Mouse (Mus musculus): ENCODE measurements around the gene Cryaa.
"Not testable (repeated sequence)": the region's sequence is repeated elsewhere in the genome, so short reads cannot be mapped to it uniquely, and the experiment has no call there.

Cryaa gene

GRCm38 (mm10) chr17:31660661-31661250 is 16.9 kb upstream of the Cryaa start:
- peak; percentile 26 to 30 for DNase-seq

DNA sequence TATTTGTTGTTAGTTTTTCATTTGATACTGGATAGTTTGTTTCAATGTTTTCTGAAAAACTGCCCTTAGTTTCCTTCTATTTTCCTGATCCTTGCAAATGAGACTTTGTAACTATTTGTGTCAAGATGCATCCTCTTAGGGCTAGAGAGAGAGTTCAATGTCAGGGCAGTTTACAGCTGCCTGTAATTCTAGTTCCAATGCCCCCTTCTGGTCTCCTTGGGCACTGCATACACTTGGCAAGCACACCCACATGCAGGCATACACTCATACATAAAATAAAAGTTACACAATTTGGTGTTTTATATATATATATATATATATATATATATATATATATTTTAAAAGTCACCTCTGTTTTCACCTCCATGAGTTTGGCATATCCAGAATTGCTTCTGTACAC is 14.8 kb upstream of the Cryaa start:
- DNase-seq: peak in 1 of 2 experiments; percentile 29

DNA sequence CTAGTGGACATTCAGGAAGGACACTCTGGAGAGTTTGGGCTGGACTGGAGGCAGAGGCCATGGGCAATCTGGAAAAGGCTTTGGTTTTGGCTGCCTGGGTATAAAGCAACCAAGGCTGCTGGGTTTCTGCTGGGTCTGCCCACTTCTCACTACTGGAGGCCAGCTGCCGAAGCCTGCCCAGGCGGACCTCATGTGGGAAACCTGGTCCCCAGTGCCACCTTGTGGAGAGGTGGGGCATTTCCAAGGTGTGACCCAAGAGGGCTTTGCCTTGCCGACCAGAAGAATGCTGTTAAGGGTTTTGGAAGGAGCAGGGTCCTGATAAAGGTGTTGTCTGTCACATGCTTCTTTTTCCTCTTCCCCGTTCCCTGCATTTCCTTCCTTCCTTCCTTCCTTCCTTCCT is 12.8 kb upstream of the Cryaa start:
- DNase-seq: peak; percentile 91 to 93

- no peak for DNase-seq
Observed at GRCm38 (mm10) chr17:31668306-31668705, 9.3 kb upstream of the Cryaa start.

DNA sequence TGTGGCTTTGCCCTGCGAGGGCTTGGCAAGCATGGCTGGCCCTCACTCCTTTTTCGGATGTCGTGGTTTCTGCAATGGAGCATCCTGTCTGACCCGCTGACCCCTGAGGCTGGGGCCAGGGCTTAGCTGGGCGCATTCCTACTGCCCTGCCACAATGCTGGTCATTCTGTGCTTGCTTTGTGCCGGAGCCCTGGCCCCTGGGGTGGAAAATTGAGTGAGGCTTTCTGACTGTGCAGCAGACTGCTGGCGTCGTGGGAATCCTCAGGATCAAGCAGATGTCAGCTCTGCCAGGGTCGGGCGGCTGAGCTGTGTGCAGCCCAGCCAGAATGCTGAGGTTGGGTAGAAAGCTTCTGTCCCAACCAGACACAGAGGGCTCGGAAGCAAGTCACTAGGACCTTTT is 7.4 kb upstream of the Cryaa start:
- DNase-seq: no peak

GRCm38 (mm10) chr17:31671698-31672097 is 5.9 kb upstream of the Cryaa start:
- DNase-seq: no peak

DNA sequence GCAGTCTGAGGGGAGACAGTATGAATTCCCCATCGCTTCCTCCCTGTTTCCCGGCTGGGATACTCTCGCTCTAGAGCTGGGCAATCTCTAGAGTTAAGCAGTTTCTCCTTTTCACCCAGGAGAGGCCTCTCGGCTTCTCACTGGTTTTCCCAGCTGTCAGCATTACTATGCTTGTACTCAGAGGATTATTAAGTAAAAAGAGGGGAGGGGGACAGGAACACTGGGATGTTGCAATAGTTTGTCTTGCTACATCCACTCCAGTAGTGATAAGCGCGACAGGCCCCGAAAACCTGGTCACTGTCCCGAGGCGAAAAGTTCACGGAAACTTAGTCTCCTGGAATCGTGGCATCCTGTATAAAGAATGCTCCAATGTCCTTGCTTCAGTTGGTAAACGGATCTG is 5.3 kb upstream of the Cryaa start:
- no peak for DNase-seq

DNA sequence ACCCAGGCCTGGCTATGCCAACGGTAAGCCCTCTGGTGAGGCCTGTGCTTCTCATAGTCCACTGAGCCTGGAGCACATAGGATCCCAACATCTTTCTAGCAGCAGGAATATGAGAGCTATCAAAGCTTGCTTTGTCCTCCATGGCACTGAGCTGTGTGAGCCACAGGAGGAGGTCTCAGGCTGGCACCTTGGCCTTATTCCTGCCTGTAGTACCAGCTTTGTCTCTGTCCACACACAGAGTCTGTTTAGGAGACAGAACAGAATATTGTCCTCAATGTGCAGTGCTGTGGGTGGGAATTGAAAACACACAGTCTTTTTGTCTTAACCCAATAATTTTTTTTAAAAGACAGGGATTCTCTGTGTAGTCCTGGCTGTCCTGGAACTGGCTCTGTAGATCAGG is 3.2 kb upstream of the Cryaa start:
- DNase-seq: no peak

GRCm38 (mm10) chr17:31680450-31680849 is 2.8 kb downstream of the Cryaa start:
- no peak for DNase-seq

DNA sequence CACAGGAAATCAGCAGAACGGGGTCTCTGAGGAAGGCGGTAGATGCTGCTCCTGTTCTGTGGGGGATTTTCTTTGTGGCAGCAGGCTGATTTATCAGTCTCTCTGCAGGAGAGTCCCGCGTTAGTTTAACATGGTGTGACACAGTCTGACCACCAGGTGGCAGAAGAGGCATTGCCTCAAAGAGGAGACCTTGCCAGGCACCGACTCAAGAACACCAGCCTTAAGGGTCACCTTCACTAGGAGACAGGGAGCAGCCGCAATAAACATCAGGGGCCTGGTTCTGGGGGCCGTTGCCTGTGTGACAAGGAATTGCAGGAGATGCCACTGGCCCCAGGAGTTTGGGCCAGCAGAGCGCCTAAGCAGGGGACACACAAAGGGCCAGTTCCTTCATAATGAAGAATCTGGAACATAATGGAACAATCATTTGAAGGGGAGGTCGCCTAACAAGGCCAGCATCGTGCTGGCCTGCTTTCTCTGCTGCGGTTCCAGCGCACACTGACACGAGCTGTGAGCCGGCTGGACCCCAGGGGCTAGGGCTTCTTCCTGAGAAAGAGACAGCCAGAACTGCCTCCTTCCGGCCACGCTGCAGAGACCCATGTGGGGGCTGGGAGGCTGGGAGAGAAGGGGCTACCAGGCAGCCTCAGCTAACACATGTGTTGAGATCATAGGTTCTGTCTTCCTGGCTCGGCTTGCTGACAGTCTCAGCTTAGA is 8.1 kb downstream of the Cryaa start:
- DNase-seq: peak; percentile 88 to 92

DNA sequence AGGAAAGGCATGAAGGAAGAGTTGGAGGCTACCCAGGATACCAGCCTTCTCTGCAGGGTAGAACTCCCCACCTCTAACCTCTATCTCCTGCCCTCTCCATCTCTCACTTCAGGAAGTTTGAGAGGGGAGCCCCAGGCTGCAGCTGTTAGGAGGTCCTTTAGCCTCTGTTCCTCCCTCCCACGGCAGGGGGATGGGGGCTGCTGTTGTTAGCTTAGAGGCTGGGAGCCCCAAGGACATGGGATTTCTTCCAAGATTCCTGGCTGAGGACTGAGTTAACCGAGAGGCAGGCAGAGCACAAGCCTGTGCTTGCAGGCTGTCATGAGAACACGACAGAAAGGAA is 8.6 kb downstream of the Cryaa start:
- DNase-seq: peak; percentile 62 to 76

DNA sequence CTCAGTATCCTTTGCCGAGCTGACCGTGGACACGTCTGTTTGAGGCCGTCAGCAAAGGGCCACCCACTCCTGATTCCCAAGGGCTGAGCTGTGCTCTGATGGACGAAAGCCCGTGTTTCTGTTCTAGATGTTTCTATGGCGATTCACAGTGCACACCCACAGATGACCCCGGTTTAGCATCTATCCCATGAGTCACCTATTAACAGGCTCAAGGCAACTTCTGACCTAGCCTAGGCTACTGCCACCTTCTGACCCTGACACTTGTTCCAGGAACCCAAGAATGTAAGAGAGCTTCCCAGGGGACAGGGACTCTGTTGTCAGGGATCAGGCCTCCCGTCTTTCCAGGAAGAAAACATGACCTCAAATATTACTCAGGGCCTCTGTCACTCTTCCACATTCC is 10.5 kb downstream of the Cryaa start:
- peak in 1 of 2 experiments; percentile 33 for DNase-seq

- no peak for DNase-seq
Observed at GRCm38 (mm10) chr17:31689606-31690005, 12.0 kb downstream of the Cryaa start.

- DNase-seq: no peak
Observed at GRCm38 (mm10) chr17:31692918-31693317, 15.3 kb downstream of the Cryaa start.

- peak; percentile 85 to 88 for DNase-seq
Observed at GRCm38 (mm10) chr17:31693330-31694022, 15.9 kb downstream of the Cryaa start.

- DNase-seq: no peak
Observed at GRCm38 (mm10) chr17:31694023-31694376, 16.4 kb downstream of the Cryaa start.

DNA sequence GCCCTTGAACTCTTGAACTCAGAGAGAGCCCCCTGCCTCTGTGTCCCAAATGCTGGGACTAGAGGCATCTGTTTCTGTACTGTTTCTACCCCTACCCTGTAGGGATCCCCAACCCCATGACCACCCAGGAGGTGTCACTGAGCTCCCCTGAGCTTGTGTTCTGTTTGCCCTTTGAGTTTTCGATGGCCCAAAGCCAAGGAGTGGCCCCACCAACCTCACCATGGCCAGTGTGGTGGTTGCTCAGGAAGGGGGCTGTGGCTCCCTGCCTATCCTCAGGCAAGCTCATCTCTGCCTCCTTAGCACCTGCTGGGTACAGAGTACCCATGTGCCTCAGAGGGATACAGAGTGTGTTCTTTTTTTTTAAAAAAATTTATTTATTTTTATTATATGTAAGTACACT is 17.3 kb downstream of the Cryaa start:
- DNase-seq: no peak

DNA sequence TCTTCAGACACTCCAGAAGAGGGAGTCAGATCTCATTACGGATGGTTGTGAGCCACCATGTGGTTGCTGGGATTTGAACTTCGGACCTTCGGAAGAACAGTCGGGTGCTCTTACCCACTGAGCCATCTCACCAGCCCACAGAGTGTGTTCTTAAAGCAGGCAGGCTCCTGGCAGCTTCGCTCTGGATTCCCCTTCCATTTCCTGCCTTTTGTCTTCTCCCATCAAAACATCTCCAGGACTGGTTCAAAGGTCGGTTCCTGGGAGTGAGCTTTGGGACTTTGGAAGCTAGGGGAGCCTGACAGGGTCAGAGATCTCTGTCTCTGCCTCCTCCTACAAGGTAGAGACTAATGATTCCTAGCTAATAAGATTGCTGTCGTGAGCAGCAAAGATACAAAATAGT is 17.7 kb downstream of the Cryaa start:
- DNase-seq: not testable (repeated sequence)

DNA sequence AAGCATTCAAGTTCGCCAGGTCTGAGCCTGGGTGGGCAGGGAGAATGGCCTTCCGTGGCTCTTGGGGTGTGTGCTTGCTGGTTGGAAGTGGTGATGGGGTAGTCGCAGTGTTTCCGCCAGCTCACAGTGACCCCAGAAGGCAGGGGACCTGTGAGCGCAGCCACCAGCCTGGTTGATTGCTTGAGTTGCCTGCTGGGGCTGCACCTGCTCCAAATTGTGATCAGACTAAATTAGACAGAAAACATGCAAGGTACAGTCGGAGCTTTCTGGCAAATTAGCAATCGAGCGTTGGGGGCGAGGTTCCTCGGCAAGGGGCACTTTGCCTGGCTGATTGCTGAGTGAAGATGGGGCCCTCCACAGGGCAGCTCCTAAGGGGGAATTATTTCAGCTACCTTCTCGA is 20.7 kb downstream of the Cryaa start:
- no peak for DNase-seq

GRCm38 (mm10) chr17:31703276-31703980 is 25.8 kb downstream of the Cryaa start:
- no peak for DNase-seq

DNA sequence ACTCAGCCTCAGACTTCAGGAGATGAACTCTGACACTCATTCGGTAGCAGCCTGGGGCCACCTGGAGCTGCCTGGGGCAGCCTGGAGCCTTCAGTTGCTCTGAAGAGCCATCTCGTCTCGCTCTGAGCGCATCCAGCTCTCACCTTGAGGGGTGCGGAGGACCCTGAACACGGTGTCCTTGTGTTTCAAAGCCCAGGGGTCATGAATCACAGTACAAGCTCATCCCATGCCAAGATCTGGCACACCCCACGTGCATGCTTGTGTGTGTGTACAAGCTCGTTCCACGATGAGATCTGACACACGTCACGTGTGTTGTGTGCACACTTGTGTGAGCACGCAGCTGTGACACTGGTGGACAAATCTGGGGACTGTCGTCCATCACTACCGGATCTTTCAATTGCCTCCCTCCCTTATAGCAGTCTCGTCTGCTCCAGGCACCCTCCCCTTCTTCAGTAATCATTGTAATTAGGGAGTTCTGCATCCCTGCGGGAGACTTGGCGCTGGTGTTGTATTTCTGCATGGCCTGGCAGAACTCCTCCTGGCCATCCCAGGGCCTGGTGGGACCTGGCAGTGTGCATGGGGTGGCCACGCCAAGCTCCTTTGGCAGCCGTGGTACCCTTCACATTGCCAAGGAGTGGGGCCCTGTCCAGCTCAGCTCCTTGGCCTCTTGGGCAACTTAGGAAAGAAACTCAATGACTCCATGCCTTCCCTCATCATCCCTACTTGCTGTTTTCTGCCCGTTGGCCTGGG is 27.8 kb downstream of the Cryaa start:
- DNase-seq: peak in 1 of 2 experiments; percentile 20

- no peak for DNase-seq
Observed at GRCm38 (mm10) chr17:31709121-31709741, 31.6 kb downstream of the Cryaa start.

Data from kidney, postnatal 4 days (tissue).